Mouse (Mus musculus) right cerebral cortex, postnatal 10 days (tissue): Measurements from ENCODE around the gene Sprn.
A peak's percentile ranks its signal among the peaks of the same experiment; 100 is the strongest.

ENCODE experiments used
- DNase-seq, 2 experiments: peaks; one replicate each; pipeline ENCODE4 v3.0.0; 2021; ENCODE audit warnings: low spot score in 2 of 2

The Sprn gene

GRCm38 (mm10) chr7:140154218-140154927 is at the start of gene Sprn:
Gene Sprn, minus strand, starts transcription at chr7:140154877.
- DNase-seq = peak; percentile 91 to 92

GRCm38 (mm10) chr7:140201090-140201489 is 46.4 kb upstream of the Sprn start:
- no peak for DNase-seq

GRCm38 (mm10) chr7:140196002-140196401 is 41.3 kb upstream of the Sprn start:
- DNase-seq = no peak

GRCm38 (mm10) chr7:140194031-140194430 is 39.4 kb upstream of the Sprn start:
- no peak for DNase-seq

- no peak for DNase-seq
These were observed 38.2 kb upstream of the Sprn start for GRCm38 (mm10) chr7:140192851-140193250.

- no peak for DNase-seq
These were observed 37.8 kb upstream of the Sprn start for GRCm38 (mm10) chr7:140192445-140192844.

- DNase-seq = no peak
These were observed 35.8 kb upstream of the Sprn start for GRCm38 (mm10) chr7:140190435-140190834.

GRCm38 (mm10) chr7:140188391-140189328 is 34.0 kb upstream of the Sprn start:
- DNase-seq = no peak

GRCm38 (mm10) chr7:140187721-140188390 is 33.2 kb upstream of the Sprn start:
- DNase-seq = no peak

- DNase-seq = peak in 1 of 2 experiments; percentile 60
These were observed 32.3 kb upstream of the Sprn start for GRCm38 (mm10) chr7:140186646-140187620.

- DNase-seq = no peak
These were observed 29.5 kb upstream of the Sprn start for GRCm38 (mm10) chr7:140184206-140184605.

- DNase-seq = no peak
These were observed 26.0 kb upstream of the Sprn start for GRCm38 (mm10) chr7:140180692-140181091.

GRCm38 (mm10) chr7:140179176-140179575 is 24.5 kb upstream of the Sprn start:
- no peak for DNase-seq

GRCm38 (mm10) chr7:140172936-140173335 is 18.3 kb upstream of the Sprn start, which contains the start of gene Olfr523:
Gene Olfr523, plus strand, starts transcription at chr7:140173217.
- DNase-seq = no peak

- DNase-seq = no peak
These were observed 16.2 kb upstream of the Sprn start for GRCm38 (mm10) chr7:140170863-140171262.

- no peak for DNase-seq
These were observed 14.7 kb upstream of the Sprn start for GRCm38 (mm10) chr7:140169386-140169785.

GRCm38 (mm10) chr7:140167950-140168349 is 13.3 kb upstream of the Sprn start:
- DNase-seq = no peak

GRCm38 (mm10) chr7:140164664-140165063 is 10.0 kb upstream of the Sprn start, which contains the start of gene Olfr522:
Gene Olfr522, minus strand, starts transcription at chr7:140164764.
- DNase-seq = no peak

- DNase-seq = no peak
These were observed 5.7 kb upstream of the Sprn start for GRCm38 (mm10) chr7:140160363-140160762.

- no peak for DNase-seq
These were observed 854 bp downstream of the Sprn start for GRCm38 (mm10) chr7:140153829-140154217.

- DNase-seq = peak; percentile 75 to 77
These were observed 1.3 kb downstream of the Sprn start for GRCm38 (mm10) chr7:140153383-140153782.
